Mouse (Mus musculus): ENCODE data around the gene Mrpl37.

GRCm38 (mm10) chr4:107079716-107080115 is 13.0 kb upstream of the Mrpl37 start:
- no peak for TF ChIP-seq CTCF (IDR thresholded peaks at IDR 0.05)
- no peak for TF ChIP-seq EP300 (IDR thresholded peaks at IDR 0.05)
